Mouse (Mus musculus) kidney, adult 11 months (tissue): ENCODE data around the gene 2310057M21Rik.

Source experiments
- DNase-seq: peaks from one replicate; pipeline ENCODE4 v3.0.0; 2022

2310057M21Rik gene

DNA sequence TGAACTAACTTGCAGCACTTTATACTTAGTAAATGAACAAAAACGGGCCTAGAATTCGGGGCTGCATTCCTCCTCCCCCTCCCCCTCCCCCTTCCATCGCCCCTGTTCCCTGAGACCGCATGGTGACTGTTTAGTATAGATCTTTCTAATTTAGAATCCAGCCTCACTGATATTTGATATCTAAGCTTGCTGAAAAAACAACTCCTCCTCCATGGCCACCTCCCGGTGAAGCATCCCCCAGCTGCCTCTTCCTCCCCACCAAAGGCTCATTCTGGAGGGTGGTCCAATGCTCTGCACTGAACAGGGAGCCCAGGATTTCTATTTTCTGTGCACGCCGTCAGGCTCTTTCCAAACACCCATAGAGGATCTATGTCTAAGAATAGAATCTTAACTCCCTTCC, 44.2 kb downstream of the 2310057M21Rik start:
- DNase-seq: no peak

- DNase-seq: no peak
Observed at GRCm38 (mm10) chr7:131317587-131317986, 45.0 kb downstream of the 2310057M21Rik start.

GRCm38 (mm10) chr7:131314493-131314892, 48.1 kb downstream of the 2310057M21Rik start:
- DNase-seq: no peak

DNA sequence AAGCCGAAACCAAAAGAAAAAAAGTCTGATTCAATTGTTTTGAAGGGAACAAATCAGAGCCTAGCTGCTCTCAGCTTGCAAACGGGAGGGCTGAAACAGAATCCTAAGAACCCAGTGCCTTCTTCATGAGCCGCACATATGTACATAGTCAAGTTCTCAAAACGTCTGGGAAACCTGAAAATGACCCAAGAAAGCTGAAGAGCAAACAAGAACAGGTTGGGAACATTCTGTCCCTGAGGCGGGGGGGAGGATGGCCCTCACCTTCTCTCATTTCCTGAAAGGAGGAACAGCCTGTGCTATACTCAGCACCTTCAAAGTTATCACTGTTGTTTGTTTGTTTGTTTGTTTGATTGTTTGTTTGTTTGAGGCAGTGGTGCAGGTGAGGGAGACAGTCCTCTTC, 55.8 kb downstream of the 2310057M21Rik start:
- no peak for DNase-seq

DNA sequence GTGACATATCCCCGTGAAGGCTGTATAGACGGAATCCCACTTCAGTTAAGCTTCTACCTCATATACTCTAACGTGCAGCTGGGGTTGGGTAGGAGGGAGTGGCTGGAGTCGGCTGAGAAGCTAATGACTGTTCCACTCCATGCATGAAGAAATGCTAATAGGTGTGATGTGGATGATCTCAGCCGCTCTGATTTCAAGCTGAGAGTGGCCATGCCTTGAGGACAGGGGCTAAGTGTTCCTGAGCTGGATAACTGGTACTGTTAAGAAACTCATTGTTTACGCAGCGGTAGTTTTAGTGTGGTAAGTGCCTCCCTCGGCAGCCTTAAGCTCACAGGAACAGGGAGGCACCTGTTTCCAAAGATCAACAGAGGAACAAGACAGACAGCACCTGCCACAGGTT, 59.2 kb downstream of the 2310057M21Rik start:
- DNase-seq: no peak

DNA sequence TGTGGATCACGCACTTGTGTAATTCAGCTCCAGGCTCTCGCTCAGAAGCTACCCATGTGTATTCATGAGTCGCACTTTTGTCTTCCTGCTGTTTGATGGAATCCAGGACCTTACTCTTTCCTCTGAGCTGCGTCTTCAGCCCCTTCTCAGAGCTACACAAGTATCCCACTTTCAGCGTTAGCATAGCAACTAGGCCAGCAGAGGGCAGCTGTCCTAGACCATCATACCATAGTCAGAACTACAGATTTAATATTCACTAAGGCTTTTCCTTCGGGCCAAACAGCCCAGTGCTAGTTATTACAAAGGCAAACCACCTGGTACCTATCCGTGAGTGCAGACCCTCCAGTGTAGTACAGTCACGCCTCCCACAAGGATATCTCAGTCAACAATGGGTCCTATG, 65.4 kb downstream of the 2310057M21Rik start:
- DNase-seq: no peak
